Mouse (Mus musculus) embryonic fibroblast, embryonic 13.5 days (primary cell): ENCODE results near the gene Tmem198b.

Source experiments
- CTCF ChIP-seq: IDR thresholded peaks from 2 replicates; pipeline ENCODE4 v1.5.1; 2011; ENCODE audit warnings: mild to moderate bottlenecking, control low read depth, low read length, moderate library complexity, borderline replicate concordance; ENCODE audit not compliant: insufficient read depth
- POLR2A ChIP-seq: IDR thresholded peaks from 2 replicates; pipeline ENCODE4 v1.6.1; 2011; ENCODE audit warnings: low read depth, mild to moderate bottlenecking, control low read depth, low read length, moderate library complexity

- TF ChIP-seq CTCF (no peak), POLR2A (peak; percentile 71; the same call in 1 of the 2 replicates)
These were observed at the start of gene Tmem198b for GRCm38 (mm10) chr10:128804271-128805091.
